Mouse (Mus musculus): ENCODE measurements around the gene Dusp27.

GRCm38 (mm10) chr1:166049046-166049827, 78.5 kb downstream of the Dusp27 start:
- TF ChIP-seq TAL1 (IDR thresholded peaks at IDR 0.05; ENCODE audit: low read length) (no peak), GATA1 (IDR thresholded peaks at IDR 0.05; ENCODE audit: low read length) (no peak)
